Comparison of ENCODE assay signal across 20 mouse cellular contexts in the genomic region with DNA sequence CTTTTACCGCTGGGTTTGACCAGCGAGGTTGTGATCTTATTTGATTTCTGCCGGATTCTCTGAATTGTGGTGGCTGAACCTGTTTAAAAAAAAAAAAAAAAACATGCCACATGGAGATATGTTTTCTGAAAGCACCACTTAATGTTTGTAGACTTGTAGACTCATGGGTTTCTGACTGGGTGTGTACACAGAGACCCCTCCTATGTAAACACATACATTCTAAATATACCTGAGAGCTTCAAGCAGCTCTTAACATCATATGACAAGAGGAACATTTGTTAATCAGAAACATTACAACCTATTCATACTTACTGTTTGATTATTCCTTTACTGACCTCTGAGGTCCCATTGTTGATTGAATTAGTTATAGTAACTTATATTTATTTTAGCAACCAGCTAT.
"Had no signal": no experiment of that assay in that cellular context is flagged by ENCODE, and none has a peak within 500 bp of the region (broad histone marks: within the 10 kb centered on the region; RNA-seq: fewer than 3 reads in every experiment).

No protein-coding gene starts in this region.

- DNase-seq: lung, adult 18-20 months; lung, postnatal 14 days; lung, postnatal 36 days; midbrain, embryonic 14.5 days; retina, postnatal 1 day; right cerebral cortex, adult 18-20 months; right cerebral cortex, postnatal 25 days; right cerebral cortex, postnatal 4 days; thymus, adult 2 months; thymus, postnatal 36 days had no signal

- H3K27ac ChIP-seq: liver, embryonic 12.5 days; liver, embryonic 14.5 days; lung, embryonic 15.5 days; midbrain, embryonic 10.5 days; midbrain, embryonic 12.5 days; neural tube, embryonic 13.5 days; neural tube, embryonic 15.5 days had no signal

- H3K36me3 ChIP-seq: liver, embryonic 12.5 days; lung, embryonic 15.5 days; midbrain, embryonic 10.5 days; midbrain, embryonic 12.5 days; neural tube, embryonic 13.5 days; neural tube, embryonic 15.5 days had no signal

- ATAC-seq: liver, embryonic 12.5 days; lung, postnatal 0 days; midbrain, embryonic 16.5 days had no signal

- H3K4me1 ChIP-seq: liver, embryonic 12.5 days; lung, embryonic 15.5 days; midbrain, embryonic 10.5 days; neural tube, embryonic 13.5 days; neural tube, embryonic 15.5 days had no signal

- H3K4me3 ChIP-seq: liver, embryonic 12.5 days; lung, embryonic 15.5 days; midbrain, embryonic 10.5 days; midbrain, embryonic 12.5 days; myocyte; neural tube, embryonic 13.5 days; neural tube, embryonic 15.5 days had no signal

- H3K9me3 ChIP-seq: liver, embryonic 12.5 days; lung, embryonic 15.5 days; midbrain, embryonic 10.5 days; midbrain, embryonic 12.5 days; neural tube, embryonic 13.5 days; neural tube, embryonic 15.5 days had no signal

- H3K9ac ChIP-seq: liver, embryonic 12.5 days; liver, embryonic 14.5 days; lung, embryonic 15.5 days; midbrain, embryonic 12.5 days; neural tube, embryonic 13.5 days; neural tube, embryonic 15.5 days had no signal

- H3K4me2 ChIP-seq: liver, embryonic 12.5 days; lung, embryonic 15.5 days; midbrain, embryonic 12.5 days; neural tube, embryonic 13.5 days; neural tube, embryonic 15.5 days had no signal

- H3K27me3 ChIP-seq: liver, embryonic 12.5 days; lung, embryonic 15.5 days; midbrain, embryonic 12.5 days; neural tube, embryonic 13.5 days; neural tube, embryonic 15.5 days had no signal
